Mouse (Mus musculus): ENCODE measurements around the gene Insrr.
A peak's percentile ranks its signal among the peaks of the same experiment; 100 is the strongest.

- TF ChIP-seq POLR2A (IDR thresholded peaks at IDR 0.05; ENCODE audit: control insufficient read depth, extremely low read depth, insufficient read depth, low read length, poor library complexity) (no peak), CTCF (IDR thresholded peaks at IDR 0.05; ENCODE audit: borderline replicate concordance, control insufficient read depth, extremely low read depth, insufficient read depth, low read length, poor library complexity) (0 out of 2 replicates have a peak, but pooled peaks have one; percentile 34)
These were observed 31.7 kb upstream of the Insrr start for GRCm38 (mm10) chr3:87765091-87765490.
